Mouse (Mus musculus) large intestine, adult 2 months (tissue): ENCODE results near the gene Ngf. TPM values are rescaled to one million over a fixed set of nuclear protein-coding genes. Genes with fewer than 3 reads are reported as not detected.
A peak's percentile ranks its signal among the peaks of the same experiment; 100 is the strongest.

Experiments
- DNase-seq: peaks from one replicate; pipeline ENCODE4 v3.0.0-alpha.2; 2012; ENCODE audit warnings: low read depth, low spot score
- WGBS: fragments of 180-500 bp; shearing (Covaris S2); methylation state at CpG from one replicate; pipeline ENCODE4 v1.1.7; 2018; 5-methylcytosine and 5-hydroxymethylcytosine counted together
- polyA plus RNA-seq: library from polyadenylated mRNA; depleted of rRNA; stranded (reverse); fragments of >200 nt; gene quantifications from 2 replicates; pipeline ENCODE4 v1.2.3, GENCODE M21; 2012; rRNA removed

Ngf gene
- 2.8 and 3.2 TPM in 2 replicates for polyA plus RNA-seq

DNA sequence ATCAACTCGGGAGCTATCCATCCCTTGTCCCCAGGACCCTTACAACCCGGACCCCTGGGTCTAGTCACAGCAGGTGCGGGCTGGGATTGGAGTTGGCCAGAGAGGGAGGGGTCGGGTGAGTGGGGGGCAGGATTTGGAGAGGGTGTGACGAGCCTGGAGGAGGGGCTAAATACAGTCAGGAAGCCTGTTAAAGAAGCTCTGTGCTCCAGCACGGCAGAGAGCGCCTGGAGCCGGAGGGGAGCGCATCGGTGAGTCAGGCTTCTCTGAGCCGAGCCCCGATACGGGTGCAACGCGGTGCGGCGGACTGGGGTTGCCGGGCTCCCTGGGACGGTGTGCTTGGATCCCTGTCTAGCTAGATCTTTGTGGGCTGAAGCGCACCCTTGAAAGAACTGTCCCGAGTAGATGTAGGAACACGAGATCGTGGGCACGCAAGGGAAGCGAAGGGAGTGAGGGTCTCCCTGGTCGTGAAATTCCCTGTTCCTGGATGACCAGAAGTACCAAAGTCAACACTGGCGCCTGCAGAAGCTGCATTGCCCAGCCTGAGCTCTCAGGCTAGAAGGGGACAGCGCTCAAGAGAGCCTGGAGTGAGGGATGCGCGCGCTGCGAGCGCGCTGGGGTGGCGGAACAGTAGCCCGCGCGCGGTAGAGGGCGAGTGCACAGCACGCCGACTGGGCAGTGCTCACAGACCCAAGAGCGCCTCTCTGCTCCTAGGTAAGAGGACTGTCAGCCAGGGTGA lies at the start of gene Ngf:
TSS of gene Ngf (plus strand) at position 207 of the 736 bp plus-strand sequence.
- 2% methylated on average over 43 of the region's 43 CpGs for WGBS

DNA sequence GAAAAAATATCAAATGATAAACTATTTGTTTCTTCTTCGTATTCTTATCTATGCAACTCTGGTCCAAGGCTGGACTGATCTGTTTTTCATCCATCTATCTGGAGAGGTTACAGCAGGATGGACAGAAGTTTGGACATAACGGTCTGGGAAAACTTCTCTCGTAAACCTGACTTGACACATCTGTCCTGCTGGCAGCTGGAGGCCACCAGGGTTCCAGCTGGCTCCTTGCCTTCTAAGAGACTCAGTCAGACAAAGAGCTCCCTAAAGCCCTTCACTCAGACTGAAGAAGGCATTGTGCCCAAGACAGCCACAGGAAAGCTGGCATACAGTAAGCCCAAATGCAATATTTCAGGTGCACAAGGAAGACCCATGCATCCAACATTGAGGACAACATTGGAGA lies 24.2 kb upstream of the Ngf start:
- DNase-seq, result no peak
- WGBS, result 58% methylated on average over 3 of the region's 3 CpGs

More for the DNA sequence above, at the start of gene Ngf:
- DNase-seq, result no peak

DNA sequence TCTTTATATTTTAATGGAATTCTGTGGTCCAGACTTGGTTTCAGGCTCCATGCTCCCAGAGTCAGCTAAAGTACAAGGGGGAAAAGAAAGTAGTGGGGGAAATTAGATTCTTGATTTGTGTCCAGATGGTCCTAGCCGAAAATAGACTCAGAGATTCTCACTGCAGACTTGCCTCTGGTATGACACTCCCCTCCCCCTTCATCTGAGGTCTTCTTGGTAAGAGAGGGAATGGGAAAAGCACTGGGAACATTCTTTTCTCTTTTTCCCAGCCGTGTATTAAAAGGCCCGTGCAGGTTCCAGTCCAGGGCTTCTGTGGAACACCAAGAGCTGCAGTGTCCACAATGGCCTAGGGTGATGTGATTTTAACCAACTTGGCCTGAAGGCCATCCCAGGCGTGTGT lies 23.0 kb upstream of the Ngf start:
- DNase-seq, result no peak
- 65% methylated on average over 4 of the region's 4 CpGs for WGBS

DNA sequence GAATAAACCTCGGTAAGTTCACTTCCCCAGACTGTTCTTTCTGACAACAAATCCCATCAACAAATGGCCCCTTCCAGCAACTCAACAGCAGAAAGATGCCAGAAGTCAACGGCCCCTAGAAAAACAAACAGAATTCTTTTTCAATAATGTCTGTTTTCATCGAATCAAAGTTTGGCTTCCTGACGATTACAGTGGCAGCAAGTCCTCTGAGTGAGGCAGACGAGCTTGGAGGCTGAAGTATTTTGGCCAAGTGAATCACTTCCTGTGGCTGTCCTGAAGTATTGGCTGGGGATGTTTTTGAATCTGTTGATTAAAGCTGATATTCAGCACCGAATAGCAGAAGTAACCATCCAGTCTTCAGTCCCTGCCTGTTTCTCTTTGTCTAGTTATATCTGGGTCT lies 15.2 kb upstream of the Ngf start:
- 52% methylated on average over 6 of the region's 6 CpGs for WGBS
- no peak for DNase-seq

DNA sequence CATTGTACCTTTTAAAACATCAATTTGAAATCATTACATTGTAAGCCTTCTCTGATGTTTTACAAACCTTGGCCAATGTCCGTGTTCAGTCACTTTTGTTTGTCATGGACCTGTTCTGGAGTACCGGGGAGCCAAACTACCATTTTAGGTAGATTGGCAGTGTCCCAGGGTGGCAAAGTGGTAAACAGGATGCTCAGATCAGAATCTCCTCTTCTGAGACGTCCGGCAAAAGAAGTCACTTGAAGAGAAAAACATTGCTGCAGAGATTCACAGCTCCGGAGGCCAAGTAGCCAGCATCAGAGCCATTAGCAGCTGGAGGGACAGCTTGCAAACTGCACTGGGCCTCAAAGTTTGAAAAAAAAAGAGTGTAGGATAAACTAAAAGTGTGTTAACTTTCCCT lies 9.2 kb upstream of the Ngf start:
- 30% methylated on average over 5 of the region's 5 CpGs for WGBS
- DNase-seq, result no peak

DNA sequence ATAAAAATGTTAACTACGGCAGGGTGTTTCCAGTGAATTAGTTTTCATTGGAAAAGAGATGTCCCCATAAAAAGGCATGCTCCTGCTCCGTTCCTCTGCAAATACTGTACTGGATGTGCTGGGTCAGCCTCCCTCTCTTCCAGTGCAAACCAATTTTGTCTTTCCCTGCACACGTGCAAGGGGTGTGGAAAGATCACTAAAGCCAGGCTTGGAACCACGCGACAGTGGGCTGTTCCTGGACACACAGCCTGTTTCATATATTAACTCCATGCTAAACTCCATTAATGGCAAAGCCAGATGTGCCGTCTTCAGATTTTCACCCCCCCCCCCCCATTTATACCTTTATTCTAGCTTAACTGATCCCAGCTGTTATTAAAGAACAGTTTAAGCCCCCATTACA lies 8.7 kb upstream of the Ngf start:
- 28% methylated on average over 6 of the region's 6 CpGs for WGBS
- no peak for DNase-seq

DNA sequence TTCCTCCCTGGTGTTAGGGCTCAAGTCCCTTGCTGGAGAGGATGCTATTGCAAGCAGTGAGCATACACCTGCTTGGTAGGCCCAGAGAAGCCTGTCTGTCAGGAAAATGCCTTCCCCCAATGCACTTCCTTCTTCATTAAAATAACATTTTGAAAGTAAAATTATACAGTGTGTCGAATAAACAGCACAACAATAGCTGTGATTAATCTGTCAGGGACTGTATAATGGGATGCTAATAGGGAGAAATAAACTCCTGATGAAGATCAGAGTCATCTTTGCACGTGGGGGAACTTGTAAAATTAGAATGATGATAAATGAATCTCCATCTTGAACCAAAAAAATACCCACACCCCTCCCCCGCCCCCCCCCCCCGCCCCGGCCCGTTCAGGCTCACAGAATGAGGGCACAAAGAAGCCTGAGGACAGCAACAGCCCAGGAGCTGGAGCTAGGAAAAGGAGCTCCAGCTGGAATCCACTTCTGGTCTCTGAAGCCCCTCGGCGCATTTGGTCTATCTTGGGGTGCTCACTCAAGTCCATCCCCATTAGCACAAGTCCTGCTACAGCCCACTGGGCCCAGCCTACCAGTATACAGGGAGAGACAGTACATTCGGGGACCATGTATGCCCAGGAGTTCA lies 6.9 kb upstream of the Ngf start:
- 62% methylated on average over 9 of the region's 9 CpGs for WGBS
- DNase-seq, result no peak

DNA sequence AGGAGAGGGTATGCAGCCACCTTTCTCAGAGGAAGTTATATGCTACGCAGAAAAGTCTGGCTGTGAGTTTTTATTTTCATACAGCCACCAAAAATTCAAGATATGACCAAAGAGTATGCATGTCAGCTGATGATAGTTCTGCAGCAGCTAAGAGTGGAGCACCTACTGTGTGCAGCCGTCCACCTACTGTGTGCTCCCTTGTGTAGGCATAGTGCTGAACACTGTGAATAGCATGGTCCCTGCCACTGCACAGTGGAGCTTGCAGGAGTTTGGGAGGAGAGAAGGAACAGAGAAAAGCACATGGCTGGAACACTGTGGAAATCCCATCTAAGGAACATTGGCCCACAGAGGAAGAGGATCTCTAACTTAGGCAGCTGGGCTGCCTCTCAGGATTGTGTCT lies 6.4 kb upstream of the Ngf start:
- WGBS, result 84% methylated on average over 2 of the region's 2 CpGs
- no peak for DNase-seq

DNA sequence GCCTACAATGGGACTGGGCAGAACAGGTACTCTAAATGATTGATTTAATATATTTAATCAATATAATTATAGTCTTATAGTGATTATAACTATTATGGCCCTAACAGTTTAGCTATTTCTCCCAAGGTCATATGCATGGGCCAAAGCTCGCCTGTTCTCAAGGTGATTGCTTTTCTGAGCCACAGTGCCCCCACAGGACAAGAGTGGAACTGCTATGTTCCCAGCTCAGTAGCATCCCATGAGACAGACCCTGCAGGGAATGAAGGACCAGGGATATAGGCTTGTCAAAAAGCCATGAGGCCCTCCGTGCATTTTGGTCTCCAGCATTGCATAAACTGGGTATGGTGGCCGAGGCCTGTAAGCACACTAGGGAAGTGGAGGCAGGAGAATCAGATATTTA lies 3.1 kb upstream of the Ngf start:
- 25% methylated on average over 3 of the region's 3 CpGs for WGBS
- DNase-seq, result no peak

DNA sequence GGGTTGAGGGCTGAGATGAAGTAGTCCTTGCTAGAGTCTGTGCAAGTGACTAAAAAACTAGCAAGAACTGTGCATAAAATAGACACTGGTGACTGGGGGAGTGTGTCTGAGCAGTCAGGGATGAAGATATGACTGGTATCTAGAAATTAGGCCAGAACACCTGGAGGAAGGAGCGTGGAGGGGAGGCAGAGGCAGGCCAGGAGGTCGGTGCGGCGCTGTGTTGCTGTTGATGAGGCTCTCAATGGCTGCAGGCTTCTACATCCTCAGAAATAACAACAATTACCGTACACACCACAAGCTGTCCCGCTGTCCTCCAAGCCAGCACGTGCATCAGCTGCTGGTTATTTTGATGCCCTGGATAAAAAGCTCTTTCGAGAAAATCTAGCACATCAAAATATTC lies 2.6 kb upstream of the Ngf start:
- DNase-seq, result no peak
- 79% methylated on average over 8 of the region's 8 CpGs for WGBS

DNA sequence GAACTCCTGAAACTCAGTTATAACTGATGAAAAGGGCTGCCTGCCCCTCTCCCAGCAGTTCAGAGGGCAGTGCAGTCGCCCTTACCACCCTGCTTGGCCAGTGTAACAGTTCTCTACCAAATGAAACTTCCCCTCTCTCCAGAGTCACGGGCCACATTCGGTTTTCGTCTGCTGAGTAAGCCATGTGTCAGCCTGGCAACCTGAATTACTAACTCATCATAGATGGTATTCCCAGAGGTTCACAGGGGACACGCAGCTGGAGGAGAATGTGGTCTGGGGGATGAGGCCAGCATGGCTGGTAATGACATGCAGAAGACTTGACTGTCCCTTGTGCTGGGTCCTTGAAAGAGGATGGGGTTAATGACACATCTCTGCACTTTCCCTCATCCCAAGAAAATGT lies 1.5 kb downstream of the Ngf start:
- DNase-seq, result no peak
- 55% methylated on average over 5 of the region's 5 CpGs for WGBS

DNA sequence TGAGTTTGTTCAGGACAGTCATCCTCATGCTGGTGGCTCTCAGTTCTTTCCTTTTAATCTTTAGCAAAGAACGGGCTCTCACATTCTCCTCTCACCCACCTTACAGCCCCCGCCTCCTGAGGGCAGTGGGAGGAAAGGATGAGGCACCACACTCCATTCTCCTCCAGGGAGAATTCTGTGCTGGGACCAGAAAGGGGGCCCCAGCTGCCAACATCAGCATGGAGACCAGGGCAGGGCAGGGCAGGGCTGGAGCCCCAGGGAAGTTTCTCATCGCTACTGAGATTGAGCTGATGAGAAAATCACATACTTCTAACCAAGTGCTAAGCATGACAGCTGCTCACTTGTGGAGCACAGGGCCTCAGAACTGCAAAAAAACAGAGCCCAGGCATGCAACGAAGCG lies 2.1 kb downstream of the Ngf start:
- 53% methylated on average over 5 of the region's 5 CpGs for WGBS
- no peak for DNase-seq

DNA sequence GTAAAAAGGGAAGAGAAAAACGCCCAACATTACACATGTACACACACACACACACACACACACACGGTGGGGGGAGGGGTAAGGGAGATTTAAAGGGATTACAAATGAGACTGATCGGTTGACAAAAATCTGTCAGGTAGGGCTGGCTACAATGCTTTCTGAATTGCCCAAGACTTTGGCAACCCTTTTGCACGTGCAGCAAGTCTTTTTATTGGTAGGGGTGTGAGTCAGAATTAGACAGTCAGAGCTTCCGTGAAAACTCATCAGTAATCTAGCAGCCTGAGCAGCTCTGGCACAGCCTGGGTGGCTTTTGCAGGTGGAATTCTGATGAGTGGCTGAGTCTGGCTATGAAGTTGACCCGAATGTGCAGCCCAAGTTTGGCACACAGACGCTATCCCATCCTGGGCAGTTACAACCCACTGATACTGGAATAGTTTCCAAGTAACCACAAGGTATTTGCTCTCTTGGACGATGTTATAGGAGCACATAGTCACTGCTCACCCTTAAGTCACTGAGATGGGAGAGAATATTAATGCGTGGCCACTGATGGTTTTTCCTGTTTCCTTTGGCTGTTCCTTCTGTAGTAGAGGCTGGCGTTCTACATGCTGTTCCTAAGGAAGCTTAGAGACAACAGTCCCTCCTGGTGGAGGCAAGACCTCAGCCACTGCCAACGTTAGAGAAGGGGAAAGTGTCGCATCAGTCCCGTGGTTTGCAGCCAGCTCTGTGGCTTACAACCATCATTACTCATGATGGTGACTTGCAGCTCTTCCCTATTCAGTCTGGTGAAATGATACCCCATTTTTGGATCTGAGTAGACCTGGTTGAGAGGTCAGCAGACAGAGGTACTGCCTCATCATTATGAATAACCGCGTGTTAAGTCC lies 4.8 kb downstream of the Ngf start:
- DNase-seq, result no peak
- 66% methylated on average over 15 of the region's 15 CpGs for WGBS

DNA sequence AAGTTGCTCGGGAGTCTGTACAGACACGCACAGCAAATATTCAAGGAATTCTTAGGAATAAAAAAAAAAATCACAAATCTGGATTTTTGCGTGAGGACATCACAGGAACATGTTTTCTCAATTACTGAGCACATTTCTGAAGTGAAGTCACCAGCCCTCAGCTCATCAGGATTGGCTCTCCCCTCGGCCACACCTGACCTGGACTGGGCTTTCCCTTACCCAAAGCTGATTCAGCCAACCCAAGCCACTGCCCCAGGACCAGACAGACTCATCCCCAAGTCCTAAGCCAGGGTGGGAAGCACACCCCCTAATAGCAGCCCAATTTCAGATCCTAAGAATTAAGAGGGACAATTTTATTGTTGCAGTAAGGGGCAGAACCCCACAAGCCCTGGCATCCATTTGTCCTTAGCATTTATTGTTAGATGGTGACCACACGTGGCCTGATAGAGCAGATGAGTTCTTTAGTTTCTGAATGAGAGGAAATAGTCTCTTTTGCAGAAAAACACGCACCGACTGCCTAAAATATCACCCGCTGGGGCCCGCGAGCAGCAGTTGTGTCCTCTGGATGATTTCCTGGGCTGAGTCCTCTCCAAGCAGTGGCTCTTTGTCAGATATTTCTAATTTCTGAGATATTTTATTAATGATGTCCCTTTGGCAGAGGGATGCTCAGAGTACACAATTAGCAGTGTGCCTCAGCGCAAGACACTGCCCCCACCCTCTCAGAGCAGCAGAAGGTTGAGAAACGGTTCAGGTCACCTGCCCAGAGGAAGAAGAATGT lies 8.4 kb downstream of the Ngf start:
- no peak for DNase-seq
- 72% methylated on average over 12 of the region's 12 CpGs for WGBS

DNA sequence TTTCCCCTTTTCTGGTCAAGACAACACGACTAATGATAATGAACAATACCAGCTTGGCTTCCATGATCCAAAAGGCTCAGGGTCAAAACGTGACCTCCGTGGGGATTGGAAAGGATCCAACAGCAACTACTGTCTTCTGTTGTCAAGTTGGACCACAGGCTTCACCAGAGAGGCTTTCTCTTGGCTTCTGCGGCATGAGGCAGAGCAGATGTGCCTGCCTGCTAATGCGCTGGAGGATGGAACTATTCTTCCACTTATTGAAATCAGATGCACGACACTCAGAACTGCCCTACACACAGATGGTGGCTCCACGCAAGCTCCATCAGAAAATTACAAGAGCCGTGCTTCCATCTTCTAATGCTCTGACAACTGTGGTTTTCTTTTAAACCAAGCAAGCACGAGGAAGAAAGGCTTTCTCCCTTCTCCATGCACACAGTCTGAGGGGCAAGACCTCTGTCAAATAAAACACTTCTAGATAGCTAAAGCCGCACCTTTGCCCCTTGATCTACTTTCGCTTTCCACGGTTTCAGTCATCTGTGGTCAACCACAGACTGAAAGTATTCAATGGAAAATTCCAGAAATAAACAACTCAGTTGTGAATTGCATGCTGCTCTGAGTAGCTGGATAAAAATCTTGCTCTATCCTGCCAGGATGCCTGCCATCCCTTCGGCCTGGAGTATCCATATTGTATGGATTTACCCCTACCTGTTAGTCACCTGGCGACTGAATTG lies 20.8 kb downstream of the Ngf start:
- DNase-seq, result peak; percentile 11
- 40% methylated on average over 14 of the region's 14 CpGs for WGBS

DNA sequence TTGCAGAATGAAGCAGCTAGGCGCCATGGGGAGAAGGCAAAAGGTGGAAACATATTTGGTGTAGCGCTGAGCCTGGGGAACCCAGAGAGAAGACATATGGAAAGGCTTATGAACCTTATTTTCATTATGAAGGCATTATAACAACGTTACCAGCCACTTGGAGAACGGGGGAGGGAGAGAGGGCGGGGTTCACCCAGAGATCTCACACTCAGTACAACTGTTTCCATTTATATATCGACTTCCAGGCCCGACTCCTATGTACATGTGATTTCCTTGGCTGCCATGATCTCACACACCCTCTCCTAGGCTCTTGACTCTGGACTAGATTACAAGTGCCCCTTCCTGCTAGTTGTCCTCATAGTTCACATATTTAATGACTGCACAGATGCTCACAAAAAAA lies 28.4 kb downstream of the Ngf start:
- no peak for DNase-seq
- WGBS, result 77% methylated on average over 7 of the region's 7 CpGs

DNA sequence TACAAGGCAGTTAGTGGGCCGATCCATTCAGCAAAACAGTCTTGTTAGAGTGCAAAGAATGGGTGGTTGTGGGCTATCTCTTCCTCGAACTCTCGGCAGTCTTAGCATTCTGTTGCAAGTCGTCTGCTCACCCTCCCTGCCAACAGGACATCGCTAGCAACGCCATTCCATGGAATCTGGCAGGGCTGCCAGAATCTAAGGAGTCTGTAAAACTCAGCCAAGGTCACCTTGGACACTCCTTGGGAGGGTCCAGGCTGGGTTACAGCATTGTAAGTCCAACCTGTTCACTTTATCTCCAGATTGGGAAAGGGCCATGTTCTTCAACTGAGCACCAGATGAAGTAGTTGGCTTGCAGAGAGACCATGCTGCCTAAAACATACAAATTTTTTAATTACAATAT lies 29.2 kb downstream of the Ngf start:
- WGBS, result 69% methylated on average over 6 of the region's 6 CpGs
- no peak for DNase-seq

DNA sequence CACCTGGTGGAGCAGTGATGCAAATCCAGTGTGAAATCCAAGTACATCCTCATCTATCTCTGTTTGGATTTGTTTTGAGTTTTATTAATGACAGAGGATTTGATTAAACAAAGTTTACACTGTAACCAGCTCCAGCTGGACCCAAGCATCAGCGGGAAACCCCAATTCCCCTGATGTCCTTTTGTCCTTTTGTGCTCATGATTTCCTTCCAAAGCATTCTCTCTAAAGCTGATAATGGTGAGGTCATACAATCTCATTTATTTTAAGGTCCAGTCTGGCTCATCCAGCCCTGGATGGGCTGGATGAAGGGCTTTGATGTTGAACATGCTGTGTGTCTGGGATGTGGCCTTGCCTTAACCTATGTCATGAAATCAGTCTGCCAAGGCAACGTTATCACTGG lies 30.3 kb downstream of the Ngf start:
- 78% methylated on average over 2 of the region's 2 CpGs for WGBS
- no peak for DNase-seq

DNA sequence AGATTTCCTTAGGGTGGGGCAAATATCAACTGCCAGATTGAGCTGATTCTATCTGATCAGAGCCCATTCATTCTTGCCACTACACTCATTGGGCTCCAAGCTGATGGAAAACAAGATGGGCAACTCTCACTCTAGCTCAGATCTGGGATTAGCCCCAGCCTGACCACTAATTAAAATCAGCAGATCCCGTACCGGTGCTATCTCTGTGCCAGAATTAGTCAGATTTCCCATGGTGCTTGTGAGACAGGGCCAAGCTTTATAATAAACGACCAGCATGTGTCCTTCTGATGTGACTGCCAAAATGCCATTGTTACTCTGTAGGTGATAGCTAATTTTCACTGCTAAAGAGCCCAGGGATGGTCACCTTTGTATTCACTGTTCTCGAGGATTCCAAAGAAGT lies 31.5 kb downstream of the Ngf start:
- DNase-seq, result no peak
- 66% methylated on average over 4 of the region's 4 CpGs for WGBS
